Mouse (Mus musculus) right cerebral cortex, postnatal 4 days (tissue): ENCODE results near the gene 1700017D01Rik.
A peak's percentile ranks its signal among the peaks of the same experiment; 100 is the strongest.
"Not testable (repeated sequence)": the region's sequence is repeated elsewhere in the genome, so short reads cannot be mapped to it uniquely, and the experiment has no call there.

Experiments
- DNase-seq: peaks from one replicate; pipeline ENCODE4 v3.0.0-alpha.2; 2022

Gene 1700017D01Rik

GRCm38 (mm10) chr19:11130776-11131175, at the start of gene 1700017D01Rik:
Gene 1700017D01Rik, minus strand, starts transcription at chr19:11130876.
- not testable (repeated sequence) for DNase-seq

- no peak for DNase-seq
Observed at GRCm38 (mm10) chr19:11177464-11177863, 46.8 kb upstream of the 1700017D01Rik start.

DNA sequence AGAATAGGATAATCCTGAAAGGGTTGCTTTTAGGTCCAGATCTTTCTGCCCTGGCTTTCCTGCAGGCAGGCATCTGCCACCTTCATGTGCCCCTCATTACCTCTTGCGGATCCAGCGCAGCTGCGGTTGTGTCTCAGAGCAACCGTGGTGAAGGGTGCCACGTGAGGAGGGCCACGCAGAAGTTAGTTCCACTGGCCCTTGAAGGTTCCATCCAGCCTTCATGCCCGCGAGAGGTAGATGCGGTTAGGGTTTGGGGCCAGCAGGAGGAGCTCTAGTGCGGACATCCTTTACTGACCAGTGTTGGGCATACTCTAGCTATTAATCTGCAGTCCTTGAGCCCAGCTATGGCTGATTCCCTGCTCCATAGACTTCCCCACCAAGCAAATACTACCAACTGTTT, 34.5 kb upstream of the 1700017D01Rik start, which contains the start of gene 1700025F22Rik:
Gene 1700025F22Rik, minus strand, starts transcription at position 149 of the 400 bp plus-strand sequence.
- no peak for DNase-seq

DNA sequence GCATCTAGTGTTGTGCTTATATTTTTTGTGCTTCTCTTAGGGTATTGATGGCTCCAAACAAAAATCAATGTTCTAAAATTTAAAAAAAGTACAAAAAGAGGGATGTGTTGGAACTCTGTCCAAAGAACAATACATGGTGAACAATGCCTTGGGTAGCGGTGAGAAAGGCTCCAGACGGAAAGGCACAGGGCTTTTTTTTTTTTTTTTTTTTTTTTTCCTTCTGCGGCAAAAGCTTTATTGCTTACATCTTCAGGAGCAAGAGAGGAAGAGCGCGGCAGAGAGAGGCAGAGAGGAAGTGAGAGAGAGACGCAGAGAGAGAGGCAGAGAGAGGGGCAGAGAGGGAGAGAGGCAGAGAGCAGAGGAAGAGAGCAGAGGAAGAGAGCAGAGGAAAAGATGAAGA, 27.2 kb upstream of the 1700017D01Rik start:
- not testable (repeated sequence) for DNase-seq

DNA sequence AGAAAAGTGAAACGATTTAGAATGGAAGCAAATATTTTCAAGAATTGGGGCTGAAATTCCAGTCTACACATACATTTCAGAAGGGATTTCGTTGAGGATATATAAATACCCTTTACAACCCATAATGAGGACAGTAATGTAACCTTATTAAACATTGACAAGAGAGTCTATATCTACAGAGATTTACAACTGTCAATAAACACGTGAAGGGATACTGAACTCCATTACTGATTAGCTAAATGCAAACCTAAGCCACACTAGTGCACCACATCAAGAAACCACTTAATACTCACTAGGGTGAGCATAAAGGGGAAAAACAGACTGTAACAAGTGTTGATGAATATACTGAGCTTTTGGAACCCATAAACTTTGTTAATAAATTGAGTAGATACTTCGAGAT, 4.7 kb upstream of the 1700017D01Rik start:
- DNase-seq = no peak

GRCm38 (mm10) chr19:11134852-11135251, 4.2 kb upstream of the 1700017D01Rik start:
- no peak for DNase-seq

DNA sequence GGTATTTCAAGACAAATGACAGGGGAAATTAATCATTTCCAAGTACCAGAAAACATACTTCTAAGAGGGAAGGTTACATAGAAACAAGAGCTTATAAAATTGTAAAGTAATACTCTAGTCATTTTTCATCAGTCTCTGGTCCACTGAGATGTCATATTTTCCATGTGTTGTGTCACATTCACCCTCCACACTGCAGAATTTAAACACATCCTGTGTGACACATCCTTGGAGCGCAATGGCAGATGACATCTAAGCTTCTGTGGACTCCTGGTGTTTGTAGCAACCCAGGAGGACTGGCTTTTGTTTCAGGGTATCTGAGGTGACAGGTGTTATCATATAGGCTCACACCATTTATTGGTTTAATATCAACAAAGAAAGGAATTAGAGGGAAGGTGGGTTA, 974 bp downstream of the 1700017D01Rik start:
- no peak for DNase-seq

- peak; percentile 4 for DNase-seq
Observed at GRCm38 (mm10) chr19:11121016-11121420, 9.7 kb downstream of the 1700017D01Rik start.

DNA sequence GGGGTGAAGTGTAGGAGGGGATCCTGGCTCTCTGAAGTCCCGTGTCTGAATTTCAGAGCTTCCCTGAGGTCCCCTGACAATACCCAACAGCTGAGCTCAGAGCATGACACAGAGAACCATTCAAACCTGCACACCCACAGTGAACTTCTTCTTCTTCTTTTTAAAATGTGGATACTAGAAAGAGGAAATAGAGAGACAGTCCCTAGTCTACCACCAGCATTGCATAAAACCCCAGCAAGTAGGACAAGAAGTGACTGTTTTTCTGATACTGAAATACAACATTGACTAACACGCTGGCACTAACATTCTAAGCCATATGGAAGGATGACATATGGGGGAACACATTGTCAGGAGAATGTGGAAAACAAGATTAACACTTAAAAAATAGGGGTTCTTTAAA, 11.3 kb downstream of the 1700017D01Rik start:
- no peak for DNase-seq

DNA sequence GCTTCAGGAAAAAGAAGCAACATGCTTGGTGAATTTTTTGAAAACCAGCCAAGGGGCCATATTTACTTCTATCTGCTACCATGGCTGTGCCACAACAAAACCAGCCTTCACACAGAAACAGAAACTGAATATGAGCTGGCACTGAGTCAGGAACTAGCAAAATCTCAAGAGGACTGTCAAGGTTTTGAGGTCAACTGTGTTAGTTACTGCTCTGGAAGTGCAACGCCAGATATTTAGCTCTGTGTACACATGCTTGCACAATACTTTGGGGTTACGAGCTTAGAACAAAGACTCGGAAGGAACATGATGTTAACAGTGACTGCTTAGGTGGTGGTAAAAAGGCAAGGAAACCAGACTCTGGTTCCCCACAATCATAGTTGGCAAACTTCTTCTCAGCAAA, 22.9 kb downstream of the 1700017D01Rik start:
- no peak for DNase-seq

DNA sequence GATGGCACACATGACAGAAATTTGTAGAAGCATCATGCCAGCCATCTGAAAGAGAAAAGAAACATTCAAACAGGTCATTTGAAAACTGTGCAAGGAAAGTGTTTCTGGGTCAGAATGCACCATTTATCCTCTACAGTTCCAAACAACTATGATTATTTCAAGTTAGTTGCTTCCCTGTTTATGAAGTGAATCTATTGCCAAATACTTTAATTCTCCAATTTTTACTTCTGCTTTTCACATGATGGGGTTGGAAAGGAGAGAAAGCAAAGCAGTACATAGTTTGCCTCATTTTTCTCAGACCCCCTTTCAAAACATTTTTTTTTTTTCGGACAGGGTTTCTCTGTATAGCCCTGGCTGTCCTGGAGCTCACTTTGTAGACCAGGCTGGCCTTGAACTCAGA, 28.8 kb downstream of the 1700017D01Rik start:
- DNase-seq = no peak

DNA sequence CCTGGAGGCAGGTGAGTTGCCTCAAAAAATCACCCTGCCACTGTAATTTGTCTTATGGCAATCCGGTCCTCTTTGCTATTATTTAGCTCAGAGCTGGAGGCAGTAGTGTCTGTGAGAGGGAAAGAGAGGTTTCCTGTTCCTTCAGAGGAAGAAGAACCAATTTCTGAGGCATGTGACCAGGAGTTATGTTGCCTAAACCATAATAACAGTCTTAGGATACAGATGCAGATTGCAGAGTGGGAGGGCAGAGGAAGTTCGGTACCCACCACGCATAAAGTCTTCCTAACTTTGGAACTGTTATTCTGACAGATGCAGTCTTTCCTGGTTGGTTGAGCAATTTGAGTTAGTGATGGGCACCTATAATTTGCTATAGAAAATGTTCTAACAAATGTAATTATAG, 32.3 kb downstream of the 1700017D01Rik start:
- DNase-seq = no peak

DNA sequence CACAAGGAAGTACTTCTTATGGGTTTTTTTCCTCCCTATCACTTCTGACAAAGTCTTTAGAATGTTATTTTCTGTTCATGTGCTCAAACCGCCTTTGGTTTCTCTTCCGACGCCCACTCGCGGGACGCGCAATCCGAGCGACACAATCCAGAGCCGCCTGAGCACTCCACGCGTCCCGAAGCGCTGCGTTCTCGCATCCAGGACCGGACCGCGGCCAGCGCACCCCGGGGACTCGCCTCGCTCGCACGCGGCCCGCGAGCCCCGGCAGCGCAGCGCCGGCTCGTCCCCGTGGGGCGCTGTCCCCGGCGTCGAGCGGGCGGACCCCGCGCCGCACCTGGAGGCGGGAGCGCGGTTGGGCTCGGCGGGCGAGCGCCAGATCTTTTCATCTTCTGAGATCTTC, 38.5 kb downstream of the 1700017D01Rik start:
- DNase-seq = not testable (repeated sequence)

DNA sequence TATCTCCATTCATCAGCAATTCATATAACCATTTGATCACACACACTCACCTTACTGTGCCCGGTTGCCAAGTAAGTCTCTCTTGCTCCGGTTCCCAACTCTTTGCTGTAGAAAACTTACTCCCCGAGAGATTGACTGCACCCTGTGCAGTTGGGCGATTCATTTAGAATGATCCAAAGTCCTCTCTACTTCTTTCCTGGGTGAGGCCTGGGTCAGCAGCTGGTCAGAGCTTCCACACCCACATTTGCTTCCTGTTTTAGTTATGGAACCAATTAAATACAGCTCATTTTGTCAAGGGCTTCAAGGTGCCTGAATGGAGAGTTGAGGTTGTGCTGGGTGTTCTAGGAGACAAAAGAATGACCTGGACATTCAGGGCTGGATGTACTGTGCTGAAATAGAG, 49.7 kb downstream of the 1700017D01Rik start, which contains the start of gene Ms4a8a:
Gene Ms4a8a, minus strand, starts transcription at position 169 of the 400 bp plus-strand sequence.
- no peak for DNase-seq

GRCm38 (mm10) chr19:11070364-11070763, 60.3 kb downstream of the 1700017D01Rik start:
- no peak for DNase-seq

GRCm38 (mm10) chr19:11065202-11065875, 65.3 kb downstream of the 1700017D01Rik start:
- DNase-seq = no peak

- no peak for DNase-seq
Observed at GRCm38 (mm10) chr19:11060900-11061299, 69.8 kb downstream of the 1700017D01Rik start.

GRCm38 (mm10) chr19:11059967-11060366, 70.7 kb downstream of the 1700017D01Rik start:
- DNase-seq = no peak

- not testable (repeated sequence) for DNase-seq
Observed at GRCm38 (mm10) chr19:11055700-11056099, 75.0 kb downstream of the 1700017D01Rik start.

- no peak for DNase-seq
Observed at GRCm38 (mm10) chr19:11053277-11053676, 77.4 kb downstream of the 1700017D01Rik start.

DNA sequence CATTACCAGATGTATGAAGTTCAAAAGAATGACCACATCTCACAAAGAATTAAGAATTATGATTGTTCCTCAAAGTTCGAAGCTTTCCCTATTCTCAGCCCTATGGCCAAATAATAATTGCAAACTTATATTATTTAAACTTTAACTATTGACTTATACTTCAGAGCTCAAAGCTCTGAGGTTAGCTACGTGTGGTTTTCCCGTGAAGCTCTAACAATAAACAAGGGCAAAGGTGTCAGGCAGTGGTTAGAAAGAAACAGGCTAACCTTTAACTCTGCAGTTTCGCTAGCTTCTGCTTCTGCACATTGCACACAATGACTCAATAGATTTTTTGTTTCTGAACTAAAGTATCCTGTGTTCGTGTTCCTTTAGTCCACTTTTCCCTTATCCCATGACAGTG, 77.8 kb downstream of the 1700017D01Rik start:
- DNase-seq = no peak

- DNase-seq = no peak
Observed at GRCm38 (mm10) chr19:11050286-11050685, 80.4 kb downstream of the 1700017D01Rik start.

DNA sequence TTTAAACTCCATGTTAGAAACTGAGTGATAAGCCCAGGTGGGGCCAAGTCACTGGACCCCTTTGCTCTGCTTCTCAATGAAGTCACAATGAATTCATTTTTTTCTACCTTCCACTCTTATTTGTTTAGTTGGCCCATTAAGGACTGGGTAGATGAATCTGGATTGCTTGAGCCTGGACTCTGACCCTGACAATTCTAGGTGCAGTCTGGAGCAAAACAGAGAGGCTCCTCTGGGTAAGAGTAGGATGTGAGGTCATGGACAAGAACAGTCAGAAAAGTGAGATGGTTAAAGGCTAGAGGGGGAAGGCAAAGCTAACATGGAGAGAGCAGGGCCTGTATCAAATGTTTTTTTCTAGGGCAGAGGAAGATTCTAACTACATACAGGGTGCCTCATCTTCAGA, 81.2 kb downstream of the 1700017D01Rik start:
- no peak for DNase-seq

DNA sequence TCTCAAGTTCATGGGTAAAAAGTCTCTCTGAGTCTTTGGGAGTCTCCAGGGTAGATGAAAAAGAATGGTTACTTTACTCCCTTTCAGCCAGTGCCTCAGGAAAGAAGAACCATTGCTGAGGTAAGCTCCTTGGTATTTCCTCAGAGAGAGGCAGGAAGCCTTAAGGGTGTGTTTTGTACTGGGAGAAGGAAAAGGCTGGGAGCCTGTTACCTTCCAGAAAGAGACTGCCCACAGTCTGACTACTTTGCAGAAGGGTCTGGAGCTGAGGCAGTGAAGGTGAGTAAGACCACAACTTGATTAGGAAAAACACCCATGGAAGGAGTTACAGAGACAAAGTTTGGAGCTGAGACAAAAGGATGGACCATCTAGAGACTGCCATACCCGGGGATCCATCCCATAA, 82.2 kb downstream of the 1700017D01Rik start:
- no peak for DNase-seq

DNA sequence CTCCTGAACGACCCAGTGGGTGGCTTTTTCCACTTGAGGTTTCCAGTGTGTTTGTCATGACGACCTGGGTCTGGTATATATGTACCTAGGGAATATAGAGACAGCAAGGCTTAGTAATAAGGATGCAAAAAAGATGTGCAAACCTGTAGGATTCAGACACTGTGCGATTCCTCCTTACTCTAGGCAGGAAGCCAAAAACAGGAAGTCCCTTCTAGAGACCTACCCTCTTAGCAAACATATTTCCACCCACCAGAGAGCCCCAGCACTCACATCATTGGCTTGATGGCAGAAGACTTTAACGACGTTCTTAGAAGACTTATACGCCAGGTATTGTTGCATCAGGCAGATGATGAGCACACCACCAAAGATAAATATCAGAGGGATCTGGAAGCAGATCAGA, 82.7 kb downstream of the 1700017D01Rik start:
- no peak for DNase-seq
